Mouse (Mus musculus) layer of hippocampus, adult 18-20 months (tissue): ENCODE measurements at regions not wholly inside any gene's neighbourhood (a gene's known extent, or its start where the extent isn't known, plus 50 kb on each side); places are given as distances from the start of the nearest gene placed in this dataset.
"Not testable (repeated sequence)": the region's sequence is repeated elsewhere in the genome, so short reads cannot be mapped to it uniquely, and the experiment has no call there.

ENCODE experiments used
- DNase-seq, 2 experiments: peaks; one replicate each; pipeline ENCODE4 v3.0.0; 2022; ENCODE audit warnings: low spot score in 2 of 2

GRCm38 (mm10) chr6:22716864-22717557, 158.3 kb upstream of the Ptprz1 start:
- peak in 1 of 2 experiments; percentile 14 for DNase-seq

GRCm38 (mm10) chr6:22716144-22716856, 159.0 kb upstream of the Ptprz1 start:
- DNase-seq: peak in 1 of 2 experiments; percentile 9

GRCm38 (mm10) chr6:22698187-22698586, 177.1 kb upstream of the Ptprz1 start:
- no peak for DNase-seq

- peak in 1 of 2 experiments; percentile 12 for DNase-seq
These were observed 186.6 kb upstream of the Ptprz1 start for GRCm38 (mm10) chr6:22688678-22689126.

- DNase-seq: no peak
These were observed 200.7 kb upstream of the Ptprz1 start for GRCm38 (mm10) chr6:22674586-22674929.

GRCm38 (mm10) chr6:22673919-22674585, 201.2 kb upstream of the Ptprz1 start:
- DNase-seq: no peak

- no peak for DNase-seq
These were observed 203.8 kb upstream of the Ptprz1 start for GRCm38 (mm10) chr6:22671524-22671923.

- no peak for DNase-seq
These were observed 206.9 kb upstream of the Ptprz1 start for GRCm38 (mm10) chr6:22668190-22668975.

GRCm38 (mm10) chr6:22657401-22657800, 217.9 kb upstream of the Ptprz1 start:
- not testable (repeated sequence) for DNase-seq

- no peak for DNase-seq
These were observed 235.2 kb upstream of the Ptprz1 start for GRCm38 (mm10) chr6:22640100-22640499.

- no peak for DNase-seq
These were observed 240.2 kb upstream of the Ptprz1 start for GRCm38 (mm10) chr6:22635141-22635540.

- no peak for DNase-seq
These were observed 240.6 kb upstream of the Ptprz1 start for GRCm38 (mm10) chr6:22634740-22635139.

GRCm38 (mm10) chr6:22591592-22591991, 235.5 kb upstream of the Fam3c start:
- no peak for DNase-seq

GRCm38 (mm10) chr6:22584851-22585250, 228.8 kb upstream of the Fam3c start:
- no peak for DNase-seq

GRCm38 (mm10) chr6:22572925-22573324, 216.9 kb upstream of the Fam3c start:
- DNase-seq: peak in 1 of 2 experiments; percentile 30

GRCm38 (mm10) chr6:22567891-22568290, 211.8 kb upstream of the Fam3c start:
- DNase-seq: peak in 1 of 2 experiments; percentile 15

- peak in 1 of 2 experiments; percentile 50 for DNase-seq
These were observed 192.5 kb upstream of the Fam3c start for GRCm38 (mm10) chr6:22548296-22549245.

GRCm38 (mm10) chr6:22541603-22542002, 185.6 kb upstream of the Fam3c start:
- DNase-seq: no peak

GRCm38 (mm10) chr6:22538254-22538653, 182.2 kb upstream of the Fam3c start:
- DNase-seq: no peak

- no peak for DNase-seq
These were observed 168.3 kb upstream of the Fam3c start for GRCm38 (mm10) chr6:22524384-22524783.
